Mouse (Mus musculus) stomach, postnatal 0 days (tissue): ENCODE data around the gene Gtf2i. TPM values are rescaled to one million over a fixed set of nuclear protein-coding genes. Genes with fewer than 3 reads are reported as not detected.

Experiments used
- ATAC-seq: fragments of 200-750 bp; cut with Nextera tagmentation; 2 replicates; pipeline ENCODE4 v1.8.0; 2017; ENCODE audit not compliant: low FRiP score, low TSS enrichment
- DNase-seq: peaks from one replicate; pipeline ENCODE4 v3.0.0-alpha.2; 2016; ENCODE audit warnings: low spot score
- H3K27ac ChIP-seq: fragments of 300-500 bp; sonication (generic); replicated peaks from 2 replicates; pipeline ENCODE4 v1.5.1; 2014; ENCODE audit warnings: mild to moderate bottlenecking, control low read depth
- H3K27me3 ChIP-seq: fragments of 300-500 bp; sonication (generic); 2 replicates; pipeline ENCODE4 v1.6.1; 2014; ENCODE audit warnings: low read length; ENCODE audit not compliant: control insufficient read depth, insufficient read depth
- H3K36me3 ChIP-seq: fragments of 300-500 bp; sonication (generic); 2 replicates; pipeline ENCODE4 v1.6.1; 2014; ENCODE audit warnings: low read length, mixed read lengths; ENCODE audit not compliant: control insufficient read depth, insufficient read depth
- H3K4me1 ChIP-seq: fragments of 300-500 bp; sonication (generic); replicated peaks from 2 replicates; pipeline ENCODE4 v1.6.1; 2014; ENCODE audit warnings: antibody characterized with exemption; ENCODE audit not compliant: control insufficient read depth, insufficient read depth
- H3K4me2 ChIP-seq: fragments of 300-500 bp; sonication (generic); replicated peaks from 2 replicates; pipeline ENCODE4 v1.6.1; 2014; ENCODE audit warnings: low read depth, mild to moderate bottlenecking, control low read depth, moderate library complexity
- H3K4me3 ChIP-seq: fragments of 300-500 bp; sonication (generic); 2 replicates; pipeline ENCODE4 v1.5.1; 2014; ENCODE audit warnings: low read depth, low read length, control low read depth
- H3K9ac ChIP-seq: fragments of 300-500 bp; sonication (generic); 2 replicates; pipeline ENCODE4 v1.6.1; 2014; ENCODE audit warnings: mild to moderate bottlenecking, low read length, control low read depth, mixed read lengths
- H3K9me3 ChIP-seq: fragments of 300-500 bp; sonication (generic); 2 replicates; pipeline ENCODE4 v1.6.1; 2016; ENCODE audit warnings: low read length; ENCODE audit not compliant: control insufficient read depth
- CTCF ChIP-seq: IDR thresholded peaks from 2 replicates; pipeline ENCODE4 v1.5.1; 2016; ENCODE audit warnings: antibody characterized with exemption, low read depth, mild to moderate bottlenecking, moderate library complexity
- EP300 ChIP-seq: optimal IDR thresholded peaks from 2 replicates; pipeline ENCODE3; 2016; ENCODE audit warnings: antibody characterized with exemption
- whole genome bisulfite sequencing: fragments of 180-500 bp; shearing (Covaris S2); extraction: QIAGEN DNeasy Blood & Tissue Kit; methylation state at CpG from one replicate; pipeline ENCODE4 v1.1.7; 2014; 5-methylcytosine and 5-hydroxymethylcytosine counted together
- polyA plus RNA-seq: library from polyadenylated mRNA; unstranded; fragments of >200 nt; fragmentation: Nextera tagmentation; extraction: Ambion mirVana; gene quantifications from 2 replicates; pipeline ENCODE4 v1.2.1, GENCODE M21; 2015

Gtf2i gene
- polyA plus RNA-seq, 1 experiment from 2014 or later: 63.0 TPM

- Histone ChIP-seq H3K4me2 (no peak overlapping the region), H3K27me3 (no peaks in the 10 kb centered on the region), H3K4me1 (0 out of 2 replicates have a peak, but pooled peaks cover 3% of the 10 kb centered on the region), H3K9ac (no peak overlapping the region), H3K27ac (no peak overlapping the region), H3K4me3 (no peak overlapping the region), H3K36me3 (no peaks in the 10 kb centered on the region), H3K9me3 (no peaks in the 10 kb centered on the region)
- TF ChIP-seq CTCF (no peak), EP300 (no peak)
- WGBS: 79% methylated on average over 6 of the region's 6 CpGs
- DNase-seq (no peak), ATAC-seq (no peak)
Observed at GRCm38 (mm10) chr5:134318903-134319302, 4.3 kb upstream of the Gtf2i start.

GRCm38 (mm10) chr5:134316721-134317120 is 2.2 kb upstream of the Gtf2i start:
- TF ChIP-seq CTCF (no peak), EP300 (no peak)
- WGBS: 34% methylated on average over 7 of the region's 7 CpGs
- Histone ChIP-seq H3K27me3 (no peaks in the 10 kb centered on the region), H3K4me2 (no peak overlapping the region), H3K36me3 (no peaks in the 10 kb centered on the region), H3K9me3 (no peaks in the 10 kb centered on the region), H3K9ac (no peak overlapping the region), H3K27ac (peak overlapping the region; percentile 99), H3K4me1 (0 out of 2 replicates have a peak, but pooled peaks cover 3% of the 10 kb centered on the region), H3K4me3 (no peak overlapping the region)
- peak; percentile 41 for DNase-seq
- no peak for ATAC-seq

- Histone ChIP-seq H3K4me2 (peak overlapping the region; percentile 86), H3K36me3 (no peaks in the 10 kb centered on the region), H3K4me3 (peak overlapping the region; percentile 88), H3K27me3 (no peaks in the 10 kb centered on the region), H3K9ac (peak overlapping the region; percentile 81), H3K27ac (peak overlapping the region; percentile 99), H3K4me1 (0 out of 2 replicates have a peak, but pooled peaks cover 3% of the 10 kb centered on the region), H3K9me3 (no peaks in the 10 kb centered on the region)
- no peak for TF ChIP-seq EP300
- peak; percentile 46 for TF ChIP-seq CTCF
- WGBS: under 1% methylated on average over 25 of the region's 25 CpGs
- peak; percentile 70 for DNase-seq
- no peak for ATAC-seq
Observed at GRCm38 (mm10) chr5:134315623-134316350, 1.2 kb upstream of the Gtf2i start.

GRCm38 (mm10) chr5:134314068-134314674 is 389 bp downstream of the Gtf2i start:
- DNase-seq: peak; percentile 78
- peak overlapping the region; percentile 88 for H3K4me3 ChIP-seq
- TF ChIP-seq EP300: no peak
- no peak for TF ChIP-seq CTCF

GRCm38 (mm10) chr5:134313451-134314067 is 1.0 kb downstream of the Gtf2i start:
- 1% methylated on average over 67 of the region's 68 CpGs for WGBS
- Histone ChIP-seq H3K4me2 (peak overlapping the region; percentile 86), H3K9ac (peak overlapping the region; percentile 93), H3K4me1 (0 out of 2 replicates have a peak, but pooled peaks cover 3% of the 10 kb centered on the region), H3K9me3 (no peaks in the 10 kb centered on the region), H3K4me3 (peak overlapping the region; percentile 88), H3K36me3 (no peaks in the 10 kb centered on the region), H3K27me3 (no peaks in the 10 kb centered on the region), H3K27ac (peak overlapping the region; percentile 99)
- peak; percentile 98 for DNase-seq
- ATAC-seq: peak; percentile 89
- TF ChIP-seq CTCF: no peak
- TF ChIP-seq EP300: no peak

More at GRCm38 (mm10) chr5:134314068-134314674, 389 bp downstream of the Gtf2i start:
- H3K4me2 ChIP-seq: peak overlapping the region; percentile 86
- peak overlapping the region; percentile 93 for H3K9ac ChIP-seq
- WGBS: 0% methylated on average over 35 of the region's 64 CpGs
- peak overlapping the region; percentile 99 for H3K27ac ChIP-seq
- ATAC-seq: peak; percentile 11; the same call in 1 of the 2 replicates
- H3K27me3 ChIP-seq: no peaks in the 10 kb centered on the region
- H3K4me1 ChIP-seq: 0 out of 2 replicates have a peak, but pooled peaks cover 3% of the 10 kb centered on the region
- no peaks in the 10 kb centered on the region for H3K36me3 ChIP-seq
- H3K9me3 ChIP-seq: no peaks in the 10 kb centered on the region
